Mouse (Mus musculus) stomach, embryonic 14.5 days (tissue): ENCODE measurements around the gene Klf15. TPM values are rescaled to one million over a fixed set of nuclear protein-coding genes. Genes with fewer than 3 reads are reported as not detected.

Experiments
- ATAC-seq: fragments of 200-750 bp; cut with Nextera tagmentation; 2 replicates; pipeline ENCODE4 v1.8.0; 2017; ENCODE audit warnings: low read depth, moderate TSS enrichment; ENCODE audit not compliant: insufficient number of reproducible peaks, insufficient read depth, low FRiP score
- H3K27ac ChIP-seq: fragments of 300-500 bp; sonication (generic); 2 replicates; pipeline ENCODE4 v1.5.1; 2014; ENCODE audit warnings: mild to moderate bottlenecking, low read length, moderate library complexity, mixed read lengths
- H3K27me3 ChIP-seq: fragments of 300-500 bp; sonication (generic); 2 replicates; pipeline ENCODE4 v1.6.1; 2014; ENCODE audit warnings: low read length, control low read depth, mixed read lengths; ENCODE audit not compliant: control insufficient read depth, insufficient read depth
- H3K36me3 ChIP-seq: fragments of 300-500 bp; sonication (generic); 2 replicates; pipeline ENCODE4 v1.6.1; 2014; ENCODE audit warnings: mild to moderate bottlenecking, control low read depth, low read length, moderate library complexity, mixed read lengths; ENCODE audit not compliant: control insufficient read depth, insufficient read depth
- H3K4me1 ChIP-seq: fragments of 300-500 bp; sonication (generic); 2 replicates; pipeline ENCODE4 v1.6.1; 2014; ENCODE audit warnings: low read length, control low read depth, mixed read lengths; ENCODE audit not compliant: control insufficient read depth, insufficient read depth
- H3K4me2 ChIP-seq: fragments of 300-500 bp; sonication (generic); replicated peaks from 2 replicates; pipeline ENCODE4 v1.6.1; 2014; ENCODE audit warnings: low read depth, low read length, control low read depth
- H3K4me3 ChIP-seq: fragments of 300-500 bp; sonication (generic); 2 replicates; pipeline ENCODE4 v1.5.1; 2014; ENCODE audit warnings: low read depth, low read length, control low read depth
- H3K9ac ChIP-seq: fragments of 300-500 bp; sonication (generic); replicated peaks from 2 replicates; pipeline ENCODE4 v1.6.1; 2014; ENCODE audit warnings: low read depth, mild to moderate bottlenecking, control low read depth, low read length, moderate library complexity, mixed read lengths
- H3K9me3 ChIP-seq: fragments of 300-500 bp; sonication (generic); 2 replicates; pipeline ENCODE4 v1.6.1; 2016; ENCODE audit warnings: low read depth, low read length, control low read depth; ENCODE audit not compliant: control insufficient read depth
- WGBS: fragments of 180-500 bp; shearing (Covaris S2); extraction: QIAGEN DNeasy Blood & Tissue Kit; methylation state at CpG from one replicate; pipeline ENCODE4 v1.1.7; 2014; 5-methylcytosine and 5-hydroxymethylcytosine counted together
- polyA plus RNA-seq: library from polyadenylated mRNA; unstranded; fragments of >200 nt; fragmentation: Nextera tagmentation; extraction: Ambion mirVana; gene quantifications from 2 replicates; pipeline ENCODE4 v1.2.1, GENCODE M21; 2014

Gene Klf15
- polyA plus RNA-seq, 1 experiment from 2014 or later, result 3.8 TPM

DNA sequence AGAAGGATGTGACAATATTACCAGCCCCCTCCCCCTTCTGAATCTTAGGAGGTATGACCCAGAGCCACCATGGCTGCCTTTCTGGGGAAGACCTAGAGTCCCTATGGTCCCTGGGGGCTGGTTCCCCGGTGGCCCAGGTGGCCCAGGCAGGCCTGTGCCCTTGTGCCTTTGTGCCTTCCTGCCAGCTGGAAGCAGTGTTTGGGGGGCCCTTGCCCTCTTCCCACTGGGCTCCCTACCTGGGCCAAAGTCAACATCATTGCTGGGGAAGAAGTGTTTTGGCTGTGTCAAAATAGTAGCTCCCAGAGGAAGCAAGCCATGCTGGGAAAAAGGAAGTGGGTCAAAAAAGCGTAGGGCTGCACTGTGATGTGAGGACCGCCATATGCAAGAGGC, 12.0 kb downstream of the Klf15 start:
- Histone ChIP-seq H3K27me3 (no peaks in the 10 kb centered on the region), H3K4me2 (no peak overlapping the region), H3K9me3 (no peaks in the 10 kb centered on the region), H3K36me3 (no peaks in the 10 kb centered on the region), H3K27ac (no peak overlapping the region), H3K4me3 (no peak overlapping the region), H3K4me1 (no peaks in the 10 kb centered on the region; the same call in 1 of the 2 replicates), H3K9ac (no peak overlapping the region)
- 80% methylated on average over 3 of the region's 3 CpGs for WGBS
- ATAC-seq, result no peak

- Histone ChIP-seq H3K4me2 (no peak overlapping the region), H3K9ac (no peak overlapping the region), H3K27me3 (no peaks in the 10 kb centered on the region), H3K4me1 (no peaks in the 10 kb centered on the region; the same call in 1 of the 2 replicates), H3K4me3 (no peak overlapping the region), H3K9me3 (no peaks in the 10 kb centered on the region), H3K36me3 (no peaks in the 10 kb centered on the region), H3K27ac (no peak overlapping the region)
- ATAC-seq, result no peak; the same call in 1 of the 2 replicates
- WGBS, result 81% methylated on average over 4 of the region's 4 CpGs
These were observed 12.9 kb downstream of the Klf15 start for GRCm38 (mm10) chr6:90475176-90475853.

- H3K27ac ChIP-seq, result no peak overlapping the region
- H3K27me3 ChIP-seq, result no peaks in the 10 kb centered on the region
- WGBS, result 78% methylated on average over 3 of the region's 3 CpGs
These were observed 13.5 kb downstream of the Klf15 start for GRCm38 (mm10) chr6:90475854-90476212.

GRCm38 (mm10) chr6:90476941-90477518, 14.7 kb downstream of the Klf15 start:
- peak; percentile 19; the same call in 1 of the 2 replicates for ATAC-seq
- Histone ChIP-seq H3K9me3 (no peaks in the 10 kb centered on the region), H3K27ac (no peak overlapping the region), H3K36me3 (no peaks in the 10 kb centered on the region), H3K9ac (no peak overlapping the region), H3K4me2 (no peak overlapping the region), H3K27me3 (no peaks in the 10 kb centered on the region), H3K4me1 (no peaks in the 10 kb centered on the region), H3K4me3 (no peak overlapping the region)
- 51% methylated on average over 14 of the region's 14 CpGs for WGBS

More at GRCm38 (mm10) chr6:90475854-90476212, 13.5 kb downstream of the Klf15 start:
- ATAC-seq, result no peak
- Histone ChIP-seq H3K4me3 (no peak overlapping the region), H3K9ac (no peak overlapping the region), H3K9me3 (no peaks in the 10 kb centered on the region), H3K4me1 (no peaks in the 10 kb centered on the region; the same call in 1 of the 2 replicates), H3K36me3 (no peaks in the 10 kb centered on the region), H3K4me2 (no peak overlapping the region)

DNA sequence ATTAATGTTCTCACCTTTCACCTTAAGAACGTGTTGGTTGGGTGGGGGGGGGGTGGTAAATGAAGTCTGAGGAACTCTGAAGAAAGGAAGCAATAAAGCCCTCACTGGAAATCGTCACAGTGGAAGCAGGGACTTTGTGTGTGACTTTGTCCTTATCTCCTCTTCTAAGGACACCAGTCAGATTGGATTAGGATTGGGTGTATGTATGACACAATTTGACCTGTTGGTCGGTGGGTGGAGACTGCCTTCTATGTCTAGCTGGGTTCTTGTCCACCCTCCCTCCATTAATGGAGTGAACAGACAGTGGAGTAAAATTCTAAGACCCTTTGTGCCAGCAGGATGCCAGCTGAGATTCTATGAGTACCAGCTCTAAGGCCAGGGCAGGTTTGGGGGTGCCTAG, 21.9 kb downstream of the Klf15 start:
- no peaks in the 10 kb centered on the region for H3K27me3 ChIP-seq
- H3K9me3 ChIP-seq, result no peaks in the 10 kb centered on the region
- H3K4me3 ChIP-seq, result no peak overlapping the region
- no peak for ATAC-seq
- H3K27ac ChIP-seq, result no peak overlapping the region
- H3K36me3 ChIP-seq, result no peaks in the 10 kb centered on the region
- H3K4me1 ChIP-seq, result no peaks in the 10 kb centered on the region
- H3K9ac ChIP-seq, result no peak overlapping the region
- WGBS, result 64% methylated on average over 3 of the region's 3 CpGs
- H3K4me2 ChIP-seq, result no peak overlapping the region

DNA sequence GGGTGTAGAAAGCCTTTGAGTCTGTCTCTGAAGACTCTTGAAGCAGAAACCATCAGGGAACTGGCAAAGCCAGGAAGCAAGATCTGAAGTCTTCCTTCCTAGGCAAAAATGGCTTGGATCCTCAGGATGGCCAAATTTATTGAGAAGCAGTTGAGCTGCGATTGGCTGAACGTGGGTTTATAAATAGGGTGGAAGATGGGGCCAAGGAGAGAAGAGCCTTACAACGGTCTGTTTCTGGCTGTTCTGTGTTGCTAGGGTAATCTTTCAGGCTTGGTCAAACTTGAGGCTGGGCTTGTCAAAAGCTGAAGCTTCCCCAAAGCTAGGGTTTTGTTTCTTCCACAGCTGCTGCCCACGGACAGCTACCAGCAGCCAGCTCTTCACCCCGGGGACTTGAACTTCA, 22.5 kb downstream of the Klf15 start:
- no peak overlapping the region for H3K9ac ChIP-seq
- no peaks in the 10 kb centered on the region for H3K27me3 ChIP-seq
- H3K4me2 ChIP-seq, result no peak overlapping the region
- no peak for ATAC-seq
- H3K27ac ChIP-seq, result no peak overlapping the region
- H3K4me3 ChIP-seq, result no peak overlapping the region
- H3K9me3 ChIP-seq, result no peaks in the 10 kb centered on the region
- 74% methylated on average over 5 of the region's 5 CpGs for WGBS
- no peaks in the 10 kb centered on the region for H3K36me3 ChIP-seq
- no peaks in the 10 kb centered on the region for H3K4me1 ChIP-seq

DNA sequence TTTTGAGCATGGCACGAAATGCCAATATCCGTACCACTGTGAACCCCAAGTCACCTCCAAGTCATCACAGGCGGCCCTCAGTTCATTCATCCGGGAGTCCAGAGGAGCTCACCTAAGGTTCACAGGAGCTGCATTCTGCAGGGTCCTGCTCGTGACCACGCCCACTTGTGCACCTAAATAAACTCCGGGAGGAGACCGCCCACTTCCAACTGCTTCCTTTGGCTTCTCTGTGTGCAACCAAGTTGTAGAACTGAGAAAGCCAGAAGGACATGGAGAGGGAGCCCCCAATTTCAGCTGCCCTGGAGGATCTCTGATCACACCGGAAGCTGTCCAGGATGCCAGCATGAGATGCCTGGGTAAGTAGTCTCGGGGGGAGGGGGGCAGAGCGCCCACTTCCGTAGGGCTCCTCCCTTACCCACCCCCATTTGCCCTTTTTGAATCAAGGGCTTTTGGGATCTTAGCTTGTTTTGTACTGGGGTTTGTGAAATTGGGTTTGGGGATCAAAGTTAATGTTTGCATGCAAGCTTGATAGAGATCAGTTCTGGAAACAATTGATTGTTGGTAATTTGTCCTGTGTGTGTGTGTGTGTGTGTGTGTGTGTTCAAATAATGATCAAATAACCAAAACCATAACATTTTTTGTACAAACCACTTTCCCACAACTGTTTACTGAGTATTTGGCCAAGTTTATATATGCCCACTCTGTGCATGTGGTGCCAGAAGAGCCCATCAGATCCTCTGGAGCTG, 24.0 kb downstream of the Klf15 start, which contains the start of gene Aldh1l1:
Gene Aldh1l1, plus strand, starts transcription at position 252 of the 746 bp plus-strand sequence.
- WGBS, result 70% methylated on average over 12 of the region's 12 CpGs
- Histone ChIP-seq H3K27ac (no peak within 1 kb of the TSS), H3K27me3 (no peaks in the 10 kb centered on the region), H3K4me3 (no peak within 1 kb of the TSS), H3K9me3 (no peaks in the 10 kb centered on the region), H3K36me3 (no peaks in the 10 kb centered on the region), H3K4me1 (no peaks in the 10 kb centered on the region), H3K4me2 (no peak within 1 kb of the TSS), H3K9ac (no peak within 1 kb of the TSS)
- ATAC-seq, result no peak

DNA sequence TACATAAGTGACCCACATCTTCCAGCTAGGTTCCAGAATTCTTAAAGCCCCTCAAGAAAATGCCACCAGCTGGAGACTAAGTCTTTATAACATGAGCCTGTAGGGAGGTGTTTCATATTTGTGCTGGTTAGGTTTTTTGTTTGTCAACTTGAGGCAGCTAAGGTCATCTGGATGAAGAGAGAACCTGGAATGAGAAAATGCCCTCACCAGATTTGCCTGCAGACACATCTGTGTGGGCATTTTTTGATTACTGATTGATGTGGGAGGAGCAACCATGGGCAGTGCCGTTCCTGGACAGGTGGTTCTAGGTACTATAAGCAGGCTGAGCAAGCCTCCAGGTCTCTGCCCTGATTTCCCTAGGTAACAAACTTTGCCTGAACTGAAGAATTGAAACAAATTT, 25.2 kb downstream of the Klf15 start:
- Histone ChIP-seq H3K4me2 (no peak overlapping the region), H3K9ac (no peak overlapping the region), H3K27ac (no peak overlapping the region), H3K4me1 (no peaks in the 10 kb centered on the region), H3K9me3 (no peaks in the 10 kb centered on the region), H3K36me3 (no peaks in the 10 kb centered on the region), H3K4me3 (no peak overlapping the region), H3K27me3 (no peaks in the 10 kb centered on the region)
- 86% methylated on average over 1 of the region's 1 CpGs for WGBS
- no peak for ATAC-seq
